Mouse (Mus musculus): ENCODE measurements around the gene 4933406M09Rik. TPM values are rescaled to one million over a fixed set of nuclear protein-coding genes. Genes with fewer than 3 reads are reported as not detected.

The 4933406M09Rik gene
- polyA plus RNA-seq, 1 experiment: 0.02 TPM

DNA sequence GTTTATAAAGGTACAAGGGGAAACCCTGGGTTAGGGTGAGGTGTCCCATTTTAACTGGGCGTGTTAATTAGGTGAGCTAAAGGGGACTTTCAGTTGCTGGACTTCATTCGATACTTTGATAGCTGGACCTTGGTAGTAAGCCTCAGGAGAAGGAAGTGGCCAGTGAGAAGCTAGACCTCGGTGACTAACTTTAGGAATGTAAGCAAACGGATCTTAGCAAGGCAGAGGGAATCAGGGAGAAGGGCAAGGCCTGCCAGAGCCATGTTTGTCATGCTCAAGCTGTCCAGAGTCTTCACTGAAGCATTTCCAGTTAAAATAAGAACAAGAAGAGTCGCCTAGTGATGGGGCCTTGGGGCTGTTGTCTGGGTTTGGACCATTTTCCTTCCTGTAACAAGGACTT is 20.2 kb upstream of the 4933406M09Rik start:
- peaks cover 10% of the 10 kb centered on the region for H3K9me3 ChIP-seq (ENCODE audit: control insufficient read depth, low read length)
- H3K36me3 ChIP-seq (ENCODE audit: control insufficient read depth): peaks cover 3% of the 10 kb centered on the region
- H3K27me3 ChIP-seq (ENCODE audit: control insufficient read depth): no peaks in the 10 kb centered on the region; the same call in 1 of the 2 replicates
- H3K4me3 ChIP-seq (replicated peaks): no peak overlapping the region
- peaks cover 20% of the 10 kb centered on the region for H3K4me1 ChIP-seq (ENCODE audit: control insufficient read depth)
- TF ChIP-seq GATA1 (IDR thresholded peaks at IDR 0.05; ENCODE audit: low read length): no peak
- no peak for TF ChIP-seq TAL1 (IDR thresholded peaks at IDR 0.05; ENCODE audit: low read length)

DNA sequence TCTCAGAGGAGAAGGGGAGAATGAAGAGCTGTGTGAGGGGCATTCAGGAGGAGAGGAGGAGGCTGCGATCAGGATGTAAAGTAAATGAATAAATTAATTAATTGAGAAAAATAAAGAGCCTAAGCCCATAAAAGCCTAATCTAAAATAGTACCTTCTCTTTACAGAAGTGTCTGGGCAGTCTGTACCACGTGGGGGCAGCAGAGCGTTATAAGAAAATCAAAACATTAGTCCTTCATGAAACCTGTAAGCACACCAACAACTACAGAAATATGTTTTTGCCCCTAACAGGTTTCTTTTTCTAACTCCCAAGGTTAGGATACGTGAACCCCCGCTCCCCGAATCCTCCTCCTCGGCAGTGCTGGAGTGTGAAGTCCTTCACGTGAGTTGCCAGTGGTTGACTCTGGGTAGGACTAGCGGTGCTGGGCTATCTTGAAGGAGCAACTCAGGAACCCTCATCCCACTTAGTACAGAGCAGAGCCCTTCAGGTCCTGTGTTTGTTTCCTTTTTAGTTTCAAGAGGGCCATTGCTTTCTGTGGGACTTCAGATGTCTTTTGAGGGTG is 16.9 kb upstream of the 4933406M09Rik start:
- peaks cover 3% of the 10 kb centered on the region for H3K4me1 ChIP-seq (ENCODE audit: control insufficient read depth)
- TF ChIP-seq TAL1 (IDR thresholded peaks at IDR 0.05; ENCODE audit: low read length) (no peak), GATA1 (IDR thresholded peaks at IDR 0.05; ENCODE audit: low read length) (no peak)
- no peak overlapping the region for H3K4me3 ChIP-seq (replicated peaks)
- no peaks in the 10 kb centered on the region; the same call in 1 of the 2 replicates for H3K27me3 ChIP-seq (ENCODE audit: control insufficient read depth)
- peaks cover 19% of the 10 kb centered on the region for H3K9me3 ChIP-seq (ENCODE audit: control insufficient read depth, low read length)
- no peaks in the 10 kb centered on the region for H3K36me3 ChIP-seq (ENCODE audit: control insufficient read depth)

DNA sequence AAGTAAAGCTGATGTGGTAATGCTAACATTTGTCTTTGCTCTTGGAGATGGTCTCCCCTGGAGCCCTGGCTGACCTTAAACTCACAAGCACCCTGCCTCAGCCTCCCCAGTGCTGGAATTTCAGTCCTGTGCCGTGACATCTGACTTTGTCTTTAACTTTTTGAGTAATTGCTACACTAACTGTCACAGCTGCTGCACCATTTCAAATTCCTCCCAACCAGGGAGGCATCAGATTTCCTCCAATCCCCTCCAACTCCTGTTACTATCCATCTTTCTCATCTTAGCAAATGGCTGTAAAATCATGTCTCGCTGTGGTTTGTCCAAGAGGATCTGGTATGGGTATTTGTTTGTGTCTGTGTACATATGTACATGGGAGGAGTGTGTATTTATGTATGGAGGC is 11.6 kb upstream of the 4933406M09Rik start:
- Histone ChIP-seq H3K4me3 (replicated peaks) (no peak overlapping the region), H3K4me1 (ENCODE audit: control insufficient read depth) (no peaks in the 10 kb centered on the region), H3K9me3 (ENCODE audit: control insufficient read depth, low read length) (peaks cover 19% of the 10 kb centered on the region), H3K36me3 (ENCODE audit: control insufficient read depth) (no peaks in the 10 kb centered on the region), H3K27me3 (ENCODE audit: control insufficient read depth) (no peaks in the 10 kb centered on the region; the same call in none of the 2 replicates)
- no peak for TF ChIP-seq GATA1 (IDR thresholded peaks at IDR 0.05; ENCODE audit: low read length)
- no peak for TF ChIP-seq TAL1 (IDR thresholded peaks at IDR 0.05; ENCODE audit: low read length)

DNA sequence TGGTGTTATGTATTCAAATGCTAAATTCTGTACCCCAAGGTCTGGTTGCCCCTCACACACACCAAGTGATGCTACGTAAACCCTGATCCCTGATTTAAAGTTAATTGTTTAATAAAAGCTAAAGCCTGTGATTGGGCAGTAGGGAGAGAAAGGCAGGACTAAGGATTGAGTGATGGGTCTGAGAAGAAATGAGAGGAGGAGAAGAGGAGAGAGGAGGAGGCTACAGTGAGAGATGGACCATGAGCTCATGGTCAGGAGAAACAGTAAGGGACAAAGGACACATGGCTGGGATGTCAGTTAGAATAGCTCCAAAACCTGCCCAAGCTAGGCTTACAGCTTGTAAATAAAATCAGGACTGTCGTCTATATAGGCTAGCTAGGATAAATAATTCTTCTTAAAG is 4.7 kb upstream of the 4933406M09Rik start:
- TF ChIP-seq GATA1 (IDR thresholded peaks at IDR 0.05; ENCODE audit: low read length) (no peak), TAL1 (IDR thresholded peaks at IDR 0.05; ENCODE audit: low read length) (no peak)
- Histone ChIP-seq H3K27me3 (ENCODE audit: control insufficient read depth) (peaks cover 43% of the 10 kb centered on the region), H3K36me3 (ENCODE audit: control insufficient read depth) (no peaks in the 10 kb centered on the region), H3K4me1 (ENCODE audit: control insufficient read depth) (peaks cover 5% of the 10 kb centered on the region), H3K4me3 (replicated peaks) (no peak overlapping the region), H3K9me3 (ENCODE audit: control insufficient read depth, low read length) (peaks cover 4% of the 10 kb centered on the region)

DNA sequence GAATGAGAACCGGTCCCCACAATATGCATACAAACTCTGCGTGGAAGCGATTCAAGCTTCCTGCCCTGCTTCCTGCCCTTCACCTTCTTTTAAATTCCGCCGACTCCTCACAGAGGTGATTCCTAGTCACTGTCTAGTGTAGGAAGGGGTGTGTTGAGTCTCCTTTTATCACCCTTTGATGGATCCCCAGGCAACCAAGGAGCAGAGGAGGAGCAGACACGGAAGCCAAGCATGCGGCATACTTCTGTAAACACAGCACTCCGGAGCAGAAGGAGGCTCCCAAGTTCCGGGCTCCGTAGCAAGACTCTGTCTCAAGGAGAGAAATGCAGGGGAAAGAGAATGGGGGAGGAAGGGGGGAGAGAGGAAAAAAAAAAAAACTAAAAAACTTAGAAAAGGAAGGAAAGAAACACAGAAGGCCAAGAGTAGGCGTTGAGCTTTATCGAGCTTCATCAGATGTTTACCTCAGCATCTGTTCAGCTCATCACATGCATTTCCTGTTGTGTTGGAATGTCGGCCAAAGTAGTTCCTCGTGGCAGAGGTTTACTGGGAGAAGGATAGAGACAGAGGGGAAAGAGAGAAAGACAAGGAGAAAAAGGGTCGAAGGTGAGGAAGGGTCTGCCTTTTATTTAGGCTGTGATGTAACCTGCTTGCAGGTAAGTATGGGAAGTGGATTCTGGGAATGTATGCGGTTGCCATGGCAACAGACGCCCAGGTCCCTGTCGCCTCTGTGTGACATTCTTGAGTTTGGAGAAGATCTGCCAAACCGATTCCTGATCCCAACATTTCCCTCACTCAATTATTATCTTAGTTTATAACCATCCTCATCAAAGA is 3.7 kb upstream of the 4933406M09Rik start:
- peaks cover 4% of the 10 kb centered on the region for H3K9me3 ChIP-seq (ENCODE audit: control insufficient read depth, low read length)
- TF ChIP-seq TAL1 (IDR thresholded peaks at IDR 0.05; ENCODE audit: low read length) (no peak), GATA1 (IDR thresholded peaks at IDR 0.05; ENCODE audit: low read length) (no peak)
- no peaks in the 10 kb centered on the region for H3K36me3 ChIP-seq (ENCODE audit: control insufficient read depth)
- H3K4me1 ChIP-seq (ENCODE audit: control insufficient read depth): peaks cover 5% of the 10 kb centered on the region
- no peak overlapping the region for H3K4me3 ChIP-seq (replicated peaks)
- peaks cover 43% of the 10 kb centered on the region for H3K27me3 ChIP-seq (ENCODE audit: control insufficient read depth)

DNA sequence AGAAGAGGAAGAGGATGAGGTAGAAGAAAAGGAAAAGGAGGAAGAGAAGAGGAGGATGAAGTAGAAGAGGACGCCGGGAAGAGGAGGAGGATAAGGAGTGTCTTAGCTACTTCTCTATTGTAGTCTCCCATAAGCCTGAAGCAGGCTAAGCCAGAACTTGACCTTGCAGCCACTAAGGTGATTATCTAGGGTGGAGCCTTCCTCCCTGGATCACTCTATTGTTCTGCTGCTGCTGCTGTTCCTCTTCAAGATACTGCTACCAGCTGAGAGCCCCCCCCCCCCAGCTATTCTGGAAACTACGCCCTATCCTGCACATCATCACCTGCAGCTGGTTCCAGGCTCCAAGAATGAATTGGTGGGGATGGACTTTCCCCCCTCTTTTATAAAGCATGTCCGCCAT is 1.2 kb upstream of the 4933406M09Rik start:
- Histone ChIP-seq H3K4me1 (ENCODE audit: control insufficient read depth) (peaks cover 5% of the 10 kb centered on the region), H3K9me3 (ENCODE audit: control insufficient read depth, low read length) (peaks cover 4% of the 10 kb centered on the region), H3K4me3 (replicated peaks) (no peak overlapping the region), H3K36me3 (ENCODE audit: control insufficient read depth) (no peaks in the 10 kb centered on the region), H3K27me3 (ENCODE audit: control insufficient read depth) (peaks cover 57% of the 10 kb centered on the region)
- TF ChIP-seq TAL1 (IDR thresholded peaks at IDR 0.05; ENCODE audit: low read length): no peak
- TF ChIP-seq GATA1 (IDR thresholded peaks at IDR 0.05; ENCODE audit: low read length): no peak

DNA sequence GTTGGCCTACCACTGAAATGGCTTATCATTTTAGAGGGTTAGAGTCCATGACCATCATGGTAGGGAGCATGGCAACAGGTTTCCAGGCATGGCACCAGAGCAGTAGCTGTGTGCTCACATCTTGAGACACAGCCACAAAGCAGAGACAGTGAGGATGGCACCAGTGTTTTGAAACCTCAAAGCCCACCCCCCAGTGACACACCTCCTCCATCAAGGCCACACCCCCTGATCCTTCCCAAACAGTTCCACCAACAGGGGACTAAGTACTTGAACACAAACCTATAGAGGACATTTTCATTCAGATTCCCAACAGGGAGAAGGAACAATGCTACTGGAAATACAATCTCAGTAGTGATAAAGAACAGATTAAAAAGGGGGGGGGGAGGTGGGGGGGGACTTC is 564 bp upstream of the 4933406M09Rik start:
- Histone ChIP-seq H3K27me3 (ENCODE audit: control insufficient read depth) (peaks cover 57% of the 10 kb centered on the region), H3K36me3 (ENCODE audit: control insufficient read depth) (no peaks in the 10 kb centered on the region), H3K4me1 (ENCODE audit: control insufficient read depth) (peaks cover 5% of the 10 kb centered on the region), H3K4me3 (replicated peaks) (no peak overlapping the region), H3K9me3 (ENCODE audit: control insufficient read depth, low read length) (peaks cover 4% of the 10 kb centered on the region)
- TF ChIP-seq GATA1 (IDR thresholded peaks at IDR 0.05; ENCODE audit: low read length) (no peak), TAL1 (IDR thresholded peaks at IDR 0.05; ENCODE audit: low read length) (no peak)

DNA sequence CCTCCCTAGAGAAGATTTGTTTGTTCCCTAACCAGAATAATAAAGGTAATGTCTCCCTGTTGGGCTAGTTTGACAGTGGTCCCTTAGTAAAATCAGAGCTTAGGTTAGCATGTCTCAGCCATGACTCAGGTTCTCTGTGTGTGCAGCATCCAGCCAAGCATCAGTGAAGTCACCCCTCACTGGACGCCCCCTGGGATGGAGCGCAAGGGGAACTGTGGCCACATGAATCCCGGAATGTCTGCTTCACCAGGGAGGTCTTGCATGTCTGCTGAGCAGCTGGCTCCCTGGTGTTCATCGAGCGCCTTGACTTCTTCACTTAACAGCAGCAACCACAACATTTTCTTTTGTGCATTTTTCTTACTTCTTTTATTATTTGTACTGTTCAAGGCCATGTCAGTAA is 8.1 kb downstream of the 4933406M09Rik start:
- no peaks in the 10 kb centered on the region for H3K36me3 ChIP-seq (ENCODE audit: control insufficient read depth)

DNA sequence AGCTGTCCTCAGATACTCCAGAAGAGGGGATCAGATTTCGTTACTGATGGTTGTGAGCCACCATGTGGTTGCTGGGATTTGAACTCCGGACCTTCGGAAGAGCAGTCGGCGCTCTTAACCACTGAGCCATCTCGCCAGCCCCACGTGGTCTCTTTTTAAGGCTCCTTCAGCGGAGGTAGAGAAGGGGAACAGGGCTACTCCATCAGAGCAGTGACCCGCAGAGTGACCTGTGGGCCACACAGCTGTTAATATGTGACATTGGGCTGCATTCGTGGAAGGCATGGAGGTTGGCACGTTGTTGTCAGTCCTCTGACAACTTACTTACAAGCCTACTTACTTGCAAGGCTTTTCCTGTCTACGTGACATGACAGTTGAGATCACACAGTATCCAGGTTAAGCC is 12.5 kb downstream of the 4933406M09Rik start:
- peaks cover 2% of the 10 kb centered on the region for H3K4me1 ChIP-seq (ENCODE audit: control insufficient read depth)
- no peak overlapping the region for H3K4me3 ChIP-seq (replicated peaks)
- peaks cover 5% of the 10 kb centered on the region for H3K9me3 ChIP-seq (ENCODE audit: control insufficient read depth, low read length)
- H3K36me3 ChIP-seq (ENCODE audit: control insufficient read depth): no peaks in the 10 kb centered on the region
- TF ChIP-seq GATA1 (IDR thresholded peaks at IDR 0.05; ENCODE audit: low read length) (no peak), TAL1 (IDR thresholded peaks at IDR 0.05; ENCODE audit: low read length) (no peak)
- peaks cover 8% of the 10 kb centered on the region for H3K27me3 ChIP-seq (ENCODE audit: control insufficient read depth)

More for the DNA sequence above, 8.1 kb downstream of the 4933406M09Rik start:
- H3K4me3 ChIP-seq (replicated peaks): no peak overlapping the region
- no peak for TF ChIP-seq TAL1 (IDR thresholded peaks at IDR 0.05; ENCODE audit: low read length)
- TF ChIP-seq GATA1 (IDR thresholded peaks at IDR 0.05; ENCODE audit: low read length): no peak
- H3K9me3 ChIP-seq (ENCODE audit: control insufficient read depth, low read length): no peaks in the 10 kb centered on the region
- peaks cover 15% of the 10 kb centered on the region for H3K27me3 ChIP-seq (ENCODE audit: control insufficient read depth)
- H3K4me1 ChIP-seq (ENCODE audit: control insufficient read depth): no peaks in the 10 kb centered on the region; the same call in 1 of the 2 replicates

All from erythroblast, embryonic 14.5 days (primary cell).